Mouse (Mus musculus) heart, adult 11 months (tissue): Measurements from ENCODE around the gene Sgf29.

Experiments
- DNase-seq: peaks from one replicate; pipeline ENCODE4 v3.0.0; 2022

The Sgf29 gene

DNA sequence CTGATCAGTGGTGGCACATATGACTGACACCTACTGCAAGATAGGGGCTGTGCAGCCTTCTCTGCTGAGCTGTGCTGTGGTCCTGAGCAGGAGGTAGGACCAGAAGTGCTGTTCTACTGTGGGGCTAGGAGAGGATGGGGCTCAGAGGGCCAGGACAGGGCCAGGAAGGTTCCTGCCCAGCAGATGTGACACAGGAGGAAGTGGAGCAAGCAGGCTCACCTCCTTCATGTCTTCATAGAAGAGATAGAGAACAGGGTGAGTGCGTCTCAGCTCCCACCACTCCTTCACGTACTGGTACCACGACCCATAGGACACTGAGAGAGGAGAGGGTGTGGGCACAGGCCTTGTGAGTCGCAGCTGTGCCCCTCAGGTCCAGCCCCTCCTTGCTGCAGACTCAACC is 39.0 kb downstream of the Sgf29 start:
- peak; percentile 74 for DNase-seq

DNA sequence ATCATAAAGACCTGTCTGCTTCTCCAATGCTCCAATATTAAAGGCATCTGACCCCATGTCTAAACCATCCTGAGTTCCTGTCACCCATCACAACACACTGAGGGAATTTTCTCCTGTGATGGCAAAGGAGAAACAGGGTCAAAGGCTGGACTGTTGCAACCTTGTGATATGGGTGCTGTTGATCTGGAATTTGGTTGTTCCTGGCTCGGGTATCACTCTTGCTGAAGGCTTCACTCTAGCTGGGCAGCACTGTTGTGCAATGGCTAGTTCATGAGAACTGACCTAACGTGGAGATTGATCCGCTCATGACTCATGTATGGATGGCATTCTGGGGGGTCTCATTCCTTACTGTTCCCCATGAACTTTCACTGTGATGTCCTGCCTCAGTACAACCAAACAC is 39.9 kb downstream of the Sgf29 start:
- peak; percentile 86 for DNase-seq

DNA sequence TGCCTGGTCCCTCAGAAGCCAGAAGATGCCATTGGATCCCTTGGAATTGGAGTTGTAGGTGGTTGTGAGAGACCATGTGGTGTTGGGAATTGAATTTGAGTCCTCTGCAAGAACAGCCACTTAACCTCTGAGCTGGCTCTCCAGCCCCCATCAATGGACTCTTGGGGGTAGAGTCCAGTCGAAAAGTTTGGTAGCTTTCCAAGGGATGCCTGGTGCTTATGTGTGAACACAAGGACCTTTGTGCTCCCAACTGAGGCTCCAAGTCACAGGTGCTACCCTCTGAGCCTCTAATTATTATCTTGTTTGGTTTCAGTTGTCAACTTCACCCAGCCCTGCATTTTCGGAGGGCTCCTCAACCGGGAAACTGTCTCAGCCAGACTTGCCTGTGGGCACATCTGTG is 41.6 kb downstream of the Sgf29 start:
- DNase-seq, result peak; percentile 88

DNA sequence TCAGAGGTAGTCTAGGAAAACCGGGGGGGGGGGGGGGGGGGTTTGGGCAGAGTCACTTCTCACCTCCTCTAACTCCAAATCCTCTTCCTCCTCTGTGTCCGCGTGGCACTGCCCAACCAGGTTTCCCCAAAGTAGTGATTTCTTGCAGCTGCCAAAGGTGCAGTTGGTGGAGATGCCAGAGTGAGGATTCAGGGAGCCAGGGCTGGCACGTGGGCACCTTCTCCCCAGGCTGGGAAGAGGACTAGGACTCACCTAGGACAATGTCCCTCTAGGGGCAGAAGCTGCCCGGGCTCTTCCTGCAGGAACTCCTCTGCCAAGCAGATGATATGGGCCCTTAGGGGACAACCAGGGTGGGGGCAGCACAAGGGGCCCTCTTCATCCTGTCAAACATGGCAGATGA is 42.6 kb downstream of the Sgf29 start:
- peak; percentile 92 for DNase-seq

DNA sequence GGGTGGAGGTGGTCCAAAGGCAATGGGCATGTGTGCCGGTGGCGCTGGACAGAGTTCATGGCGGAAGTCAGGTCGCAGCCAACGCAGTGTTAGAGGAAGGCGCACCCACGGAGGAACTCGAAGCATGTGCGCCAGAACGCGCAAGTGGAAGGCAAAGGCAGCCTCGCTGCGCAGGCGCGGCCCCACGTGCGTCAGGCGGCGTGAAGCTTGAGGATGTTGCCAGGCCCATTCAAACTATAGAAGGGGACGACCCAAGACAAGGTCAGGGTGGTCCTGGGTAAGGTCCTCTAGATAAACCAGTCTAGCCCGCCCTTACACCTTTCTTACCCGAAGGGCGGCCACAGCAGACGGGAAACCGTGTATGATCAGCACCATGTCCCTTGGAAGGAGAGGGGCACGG is 43.3 kb downstream of the Sgf29 start:
- peak; percentile 92 for DNase-seq

DNA sequence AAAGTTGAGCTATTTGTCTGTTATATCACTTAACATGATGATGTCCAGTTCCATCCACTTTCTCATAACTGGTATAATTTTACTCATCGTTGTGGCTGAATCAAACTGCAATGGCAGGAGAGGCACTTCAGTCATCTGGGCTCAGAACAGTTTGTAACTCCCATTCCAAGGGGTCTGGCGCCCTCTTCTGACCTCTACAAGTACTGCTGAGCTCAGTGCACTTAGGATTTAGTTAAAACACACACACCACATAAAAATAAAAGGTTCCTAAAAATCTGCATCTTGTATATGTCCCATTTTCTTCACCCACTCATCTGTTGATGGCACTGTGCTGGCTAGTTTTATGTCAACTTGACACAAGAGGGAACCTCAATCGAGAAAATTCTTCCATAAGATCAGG is 44.1 kb downstream of the Sgf29 start:
- peak; percentile 94 for DNase-seq

DNA sequence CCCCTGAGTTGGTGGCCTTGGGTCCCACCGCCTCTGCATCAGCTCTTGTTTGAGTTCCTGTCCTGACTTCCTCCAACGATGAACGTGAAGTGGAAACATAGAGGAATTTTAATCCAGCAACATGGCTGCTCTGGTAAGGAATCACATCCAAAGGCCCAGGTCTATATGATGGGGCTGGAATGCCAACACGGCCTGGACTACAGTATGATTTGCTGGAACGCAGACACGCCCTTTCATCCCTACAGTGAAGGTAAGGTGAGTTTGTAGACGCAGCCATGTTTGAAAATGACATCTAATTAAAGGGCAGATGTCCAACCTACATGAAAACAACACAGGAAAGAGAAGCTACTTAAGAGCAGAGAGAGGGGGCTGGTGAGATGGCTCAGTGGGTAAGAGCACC is 44.7 kb downstream of the Sgf29 start:
- peak; percentile 90 for DNase-seq

DNA sequence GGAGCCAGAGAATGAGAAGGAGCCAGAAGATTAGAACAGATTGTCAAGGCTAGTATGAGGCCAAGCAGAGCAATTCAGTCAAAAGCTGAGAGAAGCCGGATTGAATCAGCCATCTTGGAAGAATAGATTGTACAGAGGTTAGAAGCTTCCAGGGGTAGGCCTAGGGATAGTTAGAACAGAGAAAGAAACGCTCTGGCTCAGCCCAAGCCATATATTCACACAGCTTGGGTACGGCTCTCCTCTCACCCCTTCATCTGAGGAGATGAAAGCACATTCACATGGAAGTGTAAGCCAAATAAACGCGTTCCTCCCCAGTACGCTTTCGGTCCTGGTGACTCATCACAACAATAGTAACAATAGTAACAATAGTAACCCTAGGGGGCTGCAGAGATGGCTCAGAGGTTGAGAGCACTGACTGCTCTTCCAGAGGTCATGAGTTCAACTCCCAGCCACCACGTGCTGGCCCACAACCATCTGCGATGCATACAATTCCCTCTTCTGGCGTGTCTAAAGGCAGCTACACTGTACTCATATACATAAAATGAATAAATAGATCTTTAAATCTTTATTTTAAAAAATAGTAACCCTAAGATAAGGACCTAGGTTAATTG is 45.4 kb downstream of the Sgf29 start:
- DNase-seq, result peak; percentile 92

DNA sequence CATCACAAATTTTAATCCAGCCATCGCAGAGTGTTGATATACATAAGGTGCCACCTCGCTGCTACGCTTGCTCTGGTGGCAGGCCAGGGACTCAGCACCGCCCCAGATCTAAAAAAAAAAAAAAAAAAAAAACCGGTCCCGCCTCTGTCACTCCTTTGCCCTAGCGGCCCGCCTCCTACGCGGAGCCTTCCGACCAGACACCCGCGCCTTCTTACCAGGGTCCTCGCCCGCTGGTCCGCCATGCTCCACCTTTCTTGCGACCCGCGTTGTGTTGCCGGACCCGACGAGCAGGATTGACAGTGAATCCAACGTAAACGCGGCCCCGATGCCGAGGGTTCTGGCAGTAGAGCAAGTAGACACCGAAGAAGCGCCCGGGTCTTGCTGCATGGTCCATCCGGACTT is 46.1 kb downstream of the Sgf29 start, which contains the start of gene Bola2:
Bola2 (plus strand) TSS at position 192 of the 402 bp plus-strand sequence.
- DNase-seq, result peak; percentile 98

DNA sequence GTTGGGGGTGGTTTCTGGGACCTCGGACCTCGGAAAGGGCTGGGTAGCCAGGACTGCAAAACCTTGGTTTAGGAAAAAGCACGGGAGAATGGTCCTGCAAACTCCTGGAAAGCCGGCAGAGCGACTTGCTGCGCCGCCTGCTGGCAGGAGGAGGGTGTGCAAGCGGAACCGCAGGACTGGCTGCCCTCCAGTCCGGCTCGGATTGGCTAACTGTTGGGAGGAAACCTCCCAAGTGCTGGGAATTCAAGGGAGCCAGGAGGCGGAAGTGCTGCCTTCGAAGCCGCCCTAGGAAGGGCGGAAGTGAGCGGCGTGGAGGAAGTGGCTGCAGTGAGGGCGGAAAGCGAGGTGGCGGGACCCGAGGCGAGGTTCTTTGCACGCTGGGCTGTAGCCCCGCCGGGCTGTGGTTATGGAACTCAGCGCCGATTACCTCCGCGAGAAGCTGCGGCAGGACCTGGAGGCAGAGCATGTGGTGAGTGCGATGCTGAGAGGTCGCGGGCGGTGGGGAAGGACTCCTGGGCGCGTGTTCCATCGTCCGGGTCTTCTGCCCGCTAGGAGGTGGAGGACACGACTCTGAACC is 46.6 kb downstream of the Sgf29 start, which contains the start of gene Slx1b:
Slx1b (minus strand) TSS at position 154 of the 577 bp plus-strand sequence.
- peak; percentile 99 for DNase-seq

DNA sequence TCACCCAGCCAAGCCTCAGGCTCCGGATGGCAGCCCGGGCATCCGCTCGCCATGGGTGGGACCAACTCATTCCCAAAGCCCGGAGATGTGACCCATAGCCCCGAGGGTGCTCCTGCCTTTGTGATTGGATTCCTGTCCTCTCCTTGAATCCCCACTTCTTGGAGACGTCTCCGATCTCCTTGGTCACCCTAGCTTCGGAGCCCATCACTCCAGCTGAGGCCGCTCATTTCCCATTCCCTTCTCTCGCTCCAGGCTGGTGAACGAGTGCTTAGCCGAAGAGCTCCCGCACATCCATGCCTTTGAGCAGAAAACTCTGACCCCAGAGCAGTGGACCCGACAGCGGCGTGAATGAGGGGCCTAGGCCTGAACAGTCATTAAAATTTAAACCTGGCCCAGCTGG is 47.2 kb downstream of the Sgf29 start:
- DNase-seq, result peak; percentile 91

DNA sequence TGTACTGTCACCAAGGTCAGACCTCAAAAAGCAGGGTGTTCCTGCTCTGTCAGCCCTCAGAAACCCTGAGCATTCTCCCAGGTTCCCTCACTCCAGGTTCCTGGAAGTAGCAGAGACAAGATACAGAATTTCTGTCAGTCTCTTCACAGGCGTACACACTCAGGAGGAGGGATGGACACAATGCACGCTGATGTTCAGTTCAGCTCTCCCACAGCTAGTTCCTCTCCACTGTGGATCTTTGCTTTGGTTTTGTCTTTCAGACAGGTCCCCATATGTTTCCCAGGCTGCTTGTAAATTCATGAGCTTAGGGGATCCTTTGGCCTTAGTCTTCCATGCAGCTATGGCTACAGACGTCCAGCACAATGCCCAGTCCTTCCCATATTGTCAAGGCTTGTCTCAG is 47.8 kb downstream of the Sgf29 start:
- DNase-seq, result peak; percentile 83

DNA sequence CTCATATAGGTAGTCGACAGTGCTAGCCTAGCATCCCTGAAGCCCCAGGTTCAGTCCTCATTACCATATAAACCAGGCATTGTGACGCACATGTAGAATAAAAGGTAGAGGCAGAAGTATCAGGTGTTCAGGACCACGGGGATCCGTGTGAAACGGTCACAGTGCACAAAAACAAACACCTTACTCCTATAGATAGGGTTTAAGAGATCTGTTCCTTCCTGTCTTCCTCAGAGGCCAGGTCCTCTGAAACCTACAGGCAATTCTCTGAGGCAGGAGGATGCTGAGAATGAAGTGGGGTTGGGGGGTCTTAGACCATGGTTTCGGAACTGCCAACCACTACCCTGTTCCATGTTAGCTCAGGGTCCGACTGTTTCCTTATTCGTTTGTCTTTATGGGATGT is 48.7 kb downstream of the Sgf29 start:
- no peak for DNase-seq

DNA sequence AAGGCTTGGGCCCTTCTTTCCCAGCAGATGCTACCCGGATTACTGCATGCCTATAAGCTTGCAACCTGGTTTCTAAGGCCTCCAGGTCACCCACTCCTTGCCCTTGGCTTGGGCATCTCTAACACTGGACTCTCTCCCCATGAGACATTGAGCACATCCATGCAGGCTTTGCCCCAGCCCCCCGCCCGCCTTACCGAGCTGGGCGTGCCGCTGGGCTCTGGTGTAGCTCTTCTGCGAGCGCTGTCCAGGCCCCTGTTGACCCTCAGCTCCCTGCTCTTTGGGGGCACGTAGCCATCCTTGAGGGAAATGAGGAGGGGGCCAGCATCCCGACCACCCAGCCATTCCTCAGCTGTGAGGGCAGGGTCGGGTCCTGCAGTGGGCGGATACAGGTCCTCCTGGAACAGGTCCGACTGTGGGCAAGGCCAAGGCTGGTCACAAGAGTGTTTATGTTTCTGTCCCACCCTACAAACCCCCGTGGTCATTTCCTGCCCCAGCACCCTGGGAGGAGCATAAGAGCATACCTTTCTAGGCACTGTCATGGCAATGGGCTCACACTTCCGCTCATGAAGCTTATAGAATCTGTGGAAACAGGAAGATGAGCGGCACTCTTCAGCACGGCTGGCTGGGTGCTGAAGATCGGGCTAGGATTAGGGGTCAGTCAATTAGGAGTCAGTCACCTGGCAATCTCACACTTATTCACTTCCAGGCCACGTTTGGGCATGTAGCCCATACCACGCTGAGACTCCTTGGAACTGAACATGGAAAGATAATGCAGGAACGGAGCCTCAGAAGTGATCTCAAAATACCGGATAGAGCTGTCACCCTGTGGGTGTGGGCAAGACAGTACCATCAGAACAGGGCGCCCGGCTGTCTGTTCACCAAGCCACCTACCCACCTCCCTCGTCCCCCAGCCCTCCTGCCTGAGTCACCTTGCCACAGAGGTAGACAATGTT is 51.2 kb downstream of the Sgf29 start:
- peak; percentile 92 for DNase-seq

DNA sequence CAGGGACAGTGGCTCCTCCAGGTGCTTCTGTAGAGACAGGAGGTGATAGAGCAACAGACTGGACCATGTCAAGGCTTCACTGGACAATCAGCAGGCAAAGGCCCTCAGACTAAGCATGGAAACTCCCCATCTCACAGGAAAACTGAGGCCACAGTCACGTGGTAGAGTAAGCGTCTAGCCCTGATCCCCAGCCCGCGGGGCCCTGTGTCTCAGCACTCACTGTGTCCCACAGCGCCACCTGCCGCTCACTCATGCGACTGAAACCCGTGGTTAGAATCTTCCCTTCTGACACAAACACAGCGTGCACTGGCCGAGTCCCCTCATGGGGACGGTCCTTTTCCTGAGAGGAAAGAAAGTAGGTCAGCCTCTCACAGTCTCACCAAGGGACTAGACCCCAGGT is 52.0 kb downstream of the Sgf29 start:
- DNase-seq, result peak; percentile 98

DNA sequence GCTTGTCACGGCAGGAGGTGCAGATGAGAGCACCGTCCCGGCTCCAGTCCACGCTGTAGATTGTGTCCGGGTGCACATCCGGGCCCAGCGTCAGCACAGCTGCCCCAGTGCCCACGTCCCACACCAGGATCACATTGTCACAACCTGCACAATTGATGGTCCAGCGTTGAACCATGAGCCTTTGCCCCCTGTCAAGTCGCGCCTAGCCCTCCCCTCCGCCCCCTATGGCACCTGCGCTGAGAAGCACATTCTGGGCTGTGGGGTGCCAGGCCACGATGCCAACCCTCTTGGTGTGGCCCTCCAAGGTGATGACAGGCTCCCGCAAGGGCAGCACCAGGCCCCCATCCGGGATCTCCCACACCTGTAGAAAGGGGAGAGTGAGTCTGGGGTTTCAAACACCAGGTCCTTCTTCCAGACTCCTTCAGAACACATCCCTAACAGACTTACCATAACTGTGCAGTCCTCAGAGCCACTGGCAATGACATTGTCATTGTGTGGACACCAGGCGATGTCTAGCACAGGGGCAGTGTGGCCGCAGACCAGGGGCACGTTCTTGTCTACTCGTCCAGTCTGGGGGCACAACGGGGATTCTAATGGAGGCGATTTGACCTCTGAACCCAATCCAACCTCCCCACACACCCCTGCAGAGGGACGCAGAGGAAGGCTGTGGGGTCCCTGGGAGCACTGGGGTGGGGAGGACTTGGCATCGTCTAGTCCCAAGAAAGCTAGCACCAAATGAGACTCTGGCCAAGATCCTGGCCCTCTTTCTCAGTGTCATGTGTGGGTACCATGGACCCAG is 52.6 kb downstream of the Sgf29 start:
- peak; percentile 92 for DNase-seq

DNA sequence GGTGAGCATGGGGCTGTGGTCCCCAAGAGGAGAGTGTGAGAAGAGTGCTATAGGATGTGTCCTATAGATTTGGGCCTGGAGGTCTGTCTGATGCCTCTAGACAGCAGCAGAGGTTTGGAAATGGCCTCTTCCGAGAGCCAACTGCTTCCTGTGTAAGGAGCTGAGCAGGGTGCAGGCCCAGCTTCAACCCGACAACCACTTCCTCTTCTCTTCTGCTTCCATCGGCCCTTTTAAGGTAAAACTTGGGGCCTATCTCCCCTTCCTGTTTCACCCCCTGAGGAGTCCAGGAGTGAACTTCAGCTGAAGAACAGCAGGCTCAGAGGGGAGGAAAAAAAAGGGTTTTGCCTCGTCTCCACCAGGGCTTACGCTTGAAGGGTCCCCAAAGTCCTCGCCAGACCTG is 53.2 kb downstream of the Sgf29 start:
- peak; percentile 95 for DNase-seq

DNA sequence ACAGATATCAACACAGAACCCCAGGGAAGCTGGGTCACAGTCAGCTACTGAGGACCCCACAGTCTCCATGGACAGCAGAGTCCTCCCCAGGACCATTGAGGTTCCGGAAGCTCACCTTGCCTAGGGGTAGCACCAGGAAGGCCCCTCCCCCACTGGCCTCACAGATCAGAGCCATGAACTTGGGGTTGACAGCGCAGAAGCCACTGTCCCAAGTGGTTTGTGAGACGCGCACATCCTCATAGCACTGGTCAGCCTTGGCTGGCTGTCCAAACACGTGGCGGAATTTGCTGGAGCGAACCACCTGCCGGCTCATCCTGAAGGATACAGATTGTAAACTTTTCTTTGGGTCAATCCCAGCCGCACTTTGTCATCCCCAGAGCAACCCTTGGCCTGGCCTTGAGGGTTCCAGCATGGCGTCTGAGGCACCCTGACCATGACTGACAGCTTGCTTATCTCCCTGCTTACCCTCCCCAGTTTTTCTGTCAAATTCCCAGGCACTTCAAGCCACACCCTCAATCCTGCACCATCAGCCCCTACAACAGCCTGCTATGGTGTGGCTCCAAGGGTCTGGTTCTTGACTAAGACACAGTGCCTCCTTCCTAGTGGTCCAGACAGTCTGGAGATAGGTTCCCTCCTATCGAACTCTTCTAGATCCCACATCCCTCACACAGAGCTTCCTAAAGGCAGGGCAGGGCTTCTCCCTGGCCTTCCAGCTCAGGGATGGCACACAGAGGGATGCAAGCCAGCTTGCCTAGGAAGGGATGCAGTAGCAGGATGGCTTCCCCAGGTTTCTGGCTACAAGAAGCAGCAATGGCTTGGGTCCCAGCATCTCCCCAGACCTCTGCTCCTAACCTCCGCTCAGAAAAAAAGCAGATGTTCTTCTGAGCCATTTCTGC is 54.0 kb downstream of the Sgf29 start:
- peak; percentile 93 for DNase-seq

DNA sequence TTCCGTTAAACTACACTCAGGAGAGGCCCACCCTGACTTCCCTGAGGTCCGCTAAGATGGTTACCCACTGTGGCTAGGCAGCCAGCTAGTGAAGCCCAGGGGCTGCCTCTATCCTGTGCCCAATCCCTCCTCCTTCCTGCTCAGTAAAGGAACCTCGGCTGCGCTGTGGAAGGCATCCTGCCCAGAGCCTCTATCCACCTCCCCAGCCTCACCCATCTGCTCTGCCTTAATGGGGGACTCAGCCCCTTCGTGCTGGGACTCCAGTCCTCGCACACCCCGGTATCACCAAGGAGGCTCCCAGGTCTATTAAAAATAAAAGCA is 54.6 kb downstream of the Sgf29 start:
- peak; percentile 92 for DNase-seq

DNA sequence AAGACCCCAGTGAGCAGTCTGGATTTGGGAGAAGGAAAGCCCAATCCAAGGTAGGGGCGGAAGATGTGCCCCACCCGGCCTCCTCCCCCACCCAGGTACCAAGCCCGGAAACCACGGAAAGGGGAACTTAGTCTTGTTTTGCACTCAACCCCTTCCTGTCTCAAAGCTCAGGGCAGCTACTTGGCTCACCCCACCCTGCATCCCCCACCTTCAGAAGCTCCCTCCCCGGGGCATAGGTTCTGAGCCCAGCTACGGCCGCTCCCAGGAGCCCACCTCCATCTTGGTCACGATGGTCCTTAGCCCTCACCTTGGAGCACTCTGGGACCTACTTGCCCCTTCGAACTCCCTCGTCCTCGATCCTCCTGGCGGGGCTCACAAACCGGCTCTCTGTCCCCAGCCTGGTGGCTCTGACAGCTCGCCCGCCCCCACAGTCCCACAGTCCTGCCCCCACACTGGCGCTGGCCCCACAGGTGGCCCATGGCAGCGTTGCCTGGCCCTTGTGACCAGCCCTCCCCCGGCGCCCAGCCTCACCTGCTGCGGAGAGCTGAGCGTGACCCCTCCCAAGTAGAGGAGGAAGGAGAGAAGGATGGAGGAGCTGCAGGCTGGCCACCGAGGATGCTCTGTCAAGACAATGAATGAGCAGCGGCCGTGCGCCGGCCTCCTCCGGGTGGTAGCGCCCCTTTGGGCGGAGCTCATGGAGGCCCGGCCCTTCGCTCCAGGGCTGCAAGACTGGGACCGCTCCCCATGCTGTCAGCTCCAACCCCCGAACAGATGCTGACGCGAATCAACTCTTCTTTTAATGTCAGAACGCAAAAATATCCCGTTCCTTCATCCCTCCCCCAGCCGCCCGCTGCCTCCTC is 55.2 kb downstream of the Sgf29 start:
- peak; percentile 98 for DNase-seq
